Mouse (Mus musculus) C2C12 (cell line): ENCODE data around the gene Ifna16. TPM values are rescaled to one million over a fixed set of nuclear protein-coding genes. Genes with fewer than 3 reads are reported as not detected.

Experiments used
- H3K27me3 ChIP-seq: one replicate; pipeline ENCODE4 v1.6.1; 2011; ENCODE audit not compliant: control insufficient read depth, insufficient read depth, insufficient read length
- H3K36me3 ChIP-seq: one replicate; pipeline ENCODE4 v1.6.1; 2011; ENCODE audit not compliant: control insufficient read depth, insufficient read depth
- H3K4me3 ChIP-seq: one replicate; pipeline ENCODE4 v1.5.1; 2011; ENCODE audit warnings: mild to moderate bottlenecking, control low read depth; ENCODE audit not compliant: poor library complexity, insufficient read depth, severe bottlenecking
- H3K79me2 ChIP-seq: one replicate; pipeline ENCODE4 v1.6.1; 2011; ENCODE audit not compliant: control insufficient read depth, insufficient read depth
- H3K79me3 ChIP-seq: one replicate; pipeline ENCODE4 v1.6.1; 2011; ENCODE audit warnings: low read depth, control low read depth
- H3ac ChIP-seq: one replicate; pipeline ENCODE3; 2011; ENCODE audit warnings: low read depth; ENCODE audit not compliant: control insufficient read depth, insufficient read length
- CEBPB ChIP-seq: IDR thresholded peaks from one replicate; pipeline ENCODE4 v1.6.1; 2011; ENCODE audit warnings: low read depth, mild to moderate bottlenecking, control low read depth, moderate library complexity
- CTCF ChIP-seq: IDR thresholded peaks from one replicate; pipeline ENCODE4 v1.5.1; 2011; ENCODE audit not compliant: control insufficient read depth, insufficient read depth, insufficient read length
- FOSL1 ChIP-seq: IDR thresholded peaks from one replicate; pipeline ENCODE4 v1.8.0; 2011; ENCODE audit warnings: mild to moderate bottlenecking, low read length; ENCODE audit not compliant: poor library complexity, insufficient read depth, severe bottlenecking
- MAX ChIP-seq: IDR thresholded peaks from one replicate; pipeline ENCODE4 v1.6.1; 2011; ENCODE audit warnings: mild to moderate bottlenecking, control low read depth
- MYOD1 ChIP-seq: IDR thresholded peaks from one replicate; pipeline ENCODE4 v1.6.1; 2011; ENCODE audit warnings: low read depth; ENCODE audit not compliant: control insufficient read depth, insufficient read length
- MYOG ChIP-seq: IDR thresholded peaks from one replicate; pipeline ENCODE4 v1.6.1; 2011; ENCODE audit not compliant: control insufficient read depth, insufficient read length; ENCODE audit errors: extremely low read depth
- USF1 ChIP-seq: IDR thresholded peaks from one replicate; pipeline ENCODE4 v1.6.1; 2011; ENCODE audit warnings: low read depth, mild to moderate bottlenecking, control low read depth, moderate library complexity
- polyA plus RNA-seq: library from polyadenylated mRNA; unstranded; fragments of >200 nt; fragmentation: generic; extraction: Trizol; gene quantifications from one replicate; pipeline ENCODE4 v1.2.1, GENCODE M21; 2012; ENCODE audit warnings: missing spikeins

Ifna16 gene
- polyA plus RNA-seq, 1 experiment = not detected

DNA sequence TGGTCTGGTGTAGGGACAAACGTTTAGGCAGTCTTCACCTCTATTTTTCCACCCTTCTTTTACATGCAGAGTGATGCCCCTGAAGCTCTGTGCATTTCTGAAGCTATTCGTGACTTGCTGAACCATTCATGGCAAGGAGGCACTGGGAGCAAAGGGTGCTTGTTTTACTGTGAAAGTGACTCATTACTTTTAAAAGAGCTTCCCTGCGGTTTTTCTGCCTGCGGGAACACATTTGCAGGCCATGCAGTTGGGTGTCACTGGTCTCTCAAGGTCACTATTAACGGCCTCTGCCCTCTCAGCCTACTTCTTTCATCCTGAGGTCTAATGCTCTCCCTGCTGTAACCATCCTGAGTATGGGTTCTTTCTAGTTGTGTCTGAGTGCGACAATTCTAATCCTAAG lies 20.4 kb upstream of the Ifna16 start:
- no peaks in the 10 kb centered on the region for H3K36me3 ChIP-seq
- TF ChIP-seq CTCF (no peak), MYOD1 (no peak), MYOG (no peak), FOSL1 (no peak), USF1 (no peak), MAX (no peak), CEBPB (no peak)
- no peak overlapping the region for H3K4me3 ChIP-seq
- H3K79me3 ChIP-seq = no peaks in the 10 kb centered on the region
- H3ac ChIP-seq = no peak overlapping the region
- peaks cover 3% of the 10 kb centered on the region for H3K27me3 ChIP-seq
- H3K79me2 ChIP-seq = no peaks in the 10 kb centered on the region

DNA sequence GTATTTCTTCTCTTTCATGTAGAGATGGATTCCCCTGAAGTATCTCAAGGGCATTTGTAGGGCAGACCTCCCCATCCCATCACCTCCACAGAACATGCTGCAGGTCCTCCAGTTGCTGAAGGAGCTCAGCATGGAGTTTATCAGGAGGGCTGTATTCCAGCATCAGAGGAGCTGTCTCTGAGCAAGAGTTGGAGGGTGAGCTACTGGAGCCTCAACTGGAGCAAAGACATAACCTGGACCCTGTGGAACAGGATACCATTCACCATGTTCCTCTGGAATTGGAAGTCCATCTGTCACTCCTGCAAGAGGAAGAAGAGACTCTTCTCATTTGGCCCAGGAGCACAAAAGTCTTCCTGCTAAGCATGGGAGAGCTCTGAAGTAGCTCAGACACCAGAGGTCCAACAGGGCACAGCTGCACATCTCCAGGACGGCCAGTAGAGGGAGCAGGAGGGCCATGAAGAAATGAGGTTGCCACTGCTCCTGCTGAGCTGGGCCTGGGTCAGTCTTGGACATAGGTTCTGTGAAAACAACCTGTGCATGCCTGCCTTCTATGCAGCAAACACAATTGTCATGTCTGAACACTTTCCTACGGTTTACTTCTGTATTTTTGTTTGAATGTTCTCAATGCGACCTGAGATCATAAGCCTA lies 19.6 kb upstream of the Ifna16 start:
- no peaks in the 10 kb centered on the region for H3K79me3 ChIP-seq
- no peak overlapping the region for H3K4me3 ChIP-seq
- peaks cover 3% of the 10 kb centered on the region for H3K27me3 ChIP-seq
- no peak overlapping the region for H3ac ChIP-seq
- TF ChIP-seq CTCF = peak; percentile 92
- no peak for TF ChIP-seq MYOG
- no peaks in the 10 kb centered on the region for H3K36me3 ChIP-seq
- H3K79me2 ChIP-seq = no peaks in the 10 kb centered on the region

DNA sequence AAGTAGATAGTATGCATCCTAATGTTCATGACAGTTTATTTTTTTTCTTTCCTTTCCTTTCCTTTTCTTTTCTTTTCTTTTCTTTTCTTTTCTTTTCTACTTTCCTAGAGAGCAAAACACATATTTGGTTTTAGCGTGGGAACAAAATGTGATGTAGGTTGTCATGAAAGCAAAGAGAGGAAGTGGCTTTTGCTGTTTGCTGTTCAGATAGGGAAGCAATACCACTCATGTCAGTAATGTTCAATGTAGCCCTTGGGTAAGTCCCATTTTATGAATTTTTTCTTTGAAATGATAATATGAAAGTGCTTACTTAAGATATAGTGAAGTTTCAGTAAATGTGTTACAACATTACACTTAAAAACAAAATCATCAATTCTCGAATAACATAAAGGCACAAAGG lies 16.7 kb upstream of the Ifna16 start:
- Histone ChIP-seq H3K79me3 (no peaks in the 10 kb centered on the region), H3K27me3 (peaks cover 3% of the 10 kb centered on the region), H3K4me3 (no peak overlapping the region), H3K36me3 (no peaks in the 10 kb centered on the region), H3K79me2 (no peaks in the 10 kb centered on the region), H3ac (no peak overlapping the region)
- TF ChIP-seq MYOD1 (no peak), CTCF (no peak), USF1 (no peak), MAX (no peak), CEBPB (no peak), MYOG (no peak), FOSL1 (no peak)

DNA sequence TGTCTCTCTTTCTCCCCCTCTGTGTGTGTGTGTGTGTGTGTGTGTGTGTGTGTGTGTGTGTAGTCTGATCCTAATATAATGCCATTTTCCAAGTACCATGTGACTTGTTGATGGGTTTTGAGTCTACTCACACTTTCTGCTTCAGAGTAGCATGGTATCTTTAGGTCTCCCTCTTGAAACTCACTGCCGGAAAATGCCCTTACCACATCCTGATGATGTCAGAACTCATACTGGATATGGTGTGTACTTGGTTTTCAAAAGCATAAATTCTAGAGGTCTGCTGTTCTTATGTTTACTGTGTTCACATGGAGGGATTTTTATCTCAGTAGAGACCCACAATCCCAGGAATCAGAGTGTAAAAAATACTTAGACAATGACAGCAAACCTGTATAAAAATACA lies 15.8 kb upstream of the Ifna16 start:
- H3ac ChIP-seq = no peak overlapping the region
- no peaks in the 10 kb centered on the region for H3K79me2 ChIP-seq
- no peaks in the 10 kb centered on the region for H3K79me3 ChIP-seq
- peaks cover 3% of the 10 kb centered on the region for H3K27me3 ChIP-seq
- TF ChIP-seq MYOG (no peak), MAX (no peak), MYOD1 (no peak), CTCF (no peak), FOSL1 (no peak), USF1 (no peak), CEBPB (no peak)
- H3K4me3 ChIP-seq = no peak overlapping the region
- no peaks in the 10 kb centered on the region for H3K36me3 ChIP-seq

DNA sequence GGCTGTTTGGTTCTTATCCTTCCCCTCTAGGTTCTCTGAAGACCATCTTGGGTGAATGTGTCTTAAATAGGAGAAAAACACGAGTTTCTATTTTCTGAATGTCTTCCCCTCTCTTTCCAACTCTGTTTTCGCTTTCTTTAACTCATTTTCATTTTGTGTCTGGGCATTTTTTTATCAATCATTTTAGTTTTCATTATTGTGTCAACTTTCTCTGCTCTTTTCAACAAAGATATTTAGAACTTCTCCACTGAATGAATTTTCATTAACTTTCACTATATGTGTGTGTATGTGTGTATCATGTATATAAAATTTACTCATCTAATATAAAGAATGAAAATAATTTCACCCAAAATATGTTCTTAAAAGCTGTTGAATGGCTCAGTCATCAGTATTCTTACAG lies 14.5 kb upstream of the Ifna16 start, which contains the start of gene Ifnab:
Gene Ifnab, minus strand, starts transcription at position 101 of the 400 bp plus-strand sequence.
- no peaks in the 10 kb centered on the region for H3K79me3 ChIP-seq
- H3ac ChIP-seq = no peak within 1 kb of the TSS
- no peaks in the 10 kb centered on the region for H3K79me2 ChIP-seq
- peaks cover 3% of the 10 kb centered on the region for H3K27me3 ChIP-seq
- H3K36me3 ChIP-seq = no peaks in the 10 kb centered on the region
- H3K4me3 ChIP-seq = no peak within 1 kb of the TSS
- TF ChIP-seq MYOD1 (no peak), MYOG (no peak)

DNA sequence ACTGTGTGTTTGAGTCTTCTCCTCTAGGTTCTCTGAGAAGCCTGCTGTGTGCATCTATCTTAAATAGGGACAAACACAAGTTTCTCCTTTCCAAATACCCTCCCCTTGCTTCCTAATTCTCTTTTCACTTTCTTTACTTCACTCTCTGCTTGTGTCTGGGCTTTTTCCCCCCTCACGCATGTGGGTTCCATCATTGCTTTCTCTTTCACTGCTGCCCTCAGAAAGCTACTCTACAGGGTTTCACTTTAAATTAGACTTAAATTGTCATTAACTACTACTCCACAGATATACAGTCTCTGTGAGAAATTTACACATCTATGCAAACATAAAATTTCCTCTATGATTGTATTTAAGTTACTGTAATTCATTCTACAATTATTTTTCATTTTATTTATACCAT lies 7.1 kb upstream of the Ifna16 start, which contains the start of gene Ifna2:
Gene Ifna2, minus strand, starts transcription at position 101 of the 400 bp plus-strand sequence.
- Histone ChIP-seq H3K27me3 (no peaks in the 10 kb centered on the region), H3K36me3 (no peaks in the 10 kb centered on the region), H3K4me3 (no peak within 1 kb of the TSS), H3ac (no peak within 1 kb of the TSS), H3K79me2 (no peaks in the 10 kb centered on the region), H3K79me3 (no peaks in the 10 kb centered on the region)
- TF ChIP-seq USF1 (no peak), CTCF (no peak), MYOG (no peak), MAX (no peak), CEBPB (no peak), MYOD1 (no peak), FOSL1 (no peak)
